Mouse (Mus musculus) liver, postnatal 0 days (tissue): ENCODE results near the gene Tmc4.

Experiments used
- CTCF ChIP-seq: sonication (generic); IDR thresholded peaks from 2 replicates; pipeline ENCODE4 v1.5.1; 2016; ENCODE audit warnings: antibody characterized with exemption, low read depth
- EP300 ChIP-seq: IDR thresholded peaks from 2 replicates; pipeline ENCODE4 v1.6.1; 2016; ENCODE audit warnings: antibody characterized with exemption, low read depth, mild to moderate bottlenecking

- no peak for TF ChIP-seq CTCF
- TF ChIP-seq EP300: no peak; the same call in 1 of the 2 replicates
These were observed 32.5 kb downstream of the Tmc4 start, which contains the start of gene Cnot3 for GRCm38 (mm10) chr7:3644672-3645487.
